24 mouse cellular contexts compared by ENCODE assay signal in the genomic region with DNA sequence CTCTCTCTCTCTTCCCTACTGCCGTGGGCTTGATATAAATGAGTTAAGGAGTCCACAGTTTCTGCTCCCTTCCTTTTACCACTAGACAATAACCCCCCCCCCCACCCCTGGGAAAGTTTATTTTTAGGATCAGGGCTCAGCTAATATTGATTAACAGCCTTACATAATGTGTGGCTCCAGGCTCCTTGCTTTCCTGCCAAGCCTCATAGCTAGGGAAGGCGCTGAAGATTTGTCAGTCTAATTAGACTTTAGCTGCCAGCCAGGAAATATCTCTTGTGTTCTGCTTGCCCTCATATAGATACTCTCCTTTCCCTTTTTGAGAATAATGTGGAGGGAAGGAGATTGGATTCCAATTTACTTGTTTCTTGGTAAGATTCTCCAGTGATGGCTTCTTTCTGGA.
DNase-seq lines count a peak whose midpoint lies in the region; ATAC-seq and TF ChIP-seq lines count a peak whose summit lies in the region.
"Had no signal": no experiment of that assay in that cellular context is flagged by ENCODE, and none has a peak within 500 bp of the region (broad histone marks: within the 10 kb centered on the region; RNA-seq: fewer than 3 reads in every experiment).

No protein-coding gene starts in this region.

- H3K36me3 ChIP-seq in midbrain, embryonic 14.5 days (ENCODE audit: control insufficient read depth, insufficient read depth, low read length) = no peaks in the 10 kb centered on the region
- H3K36me3 ChIP-seq in midbrain, postnatal 0 days (ENCODE audit: insufficient read depth, low read length) = no peaks in the 10 kb centered on the region
- H3K36me3 ChIP-seq: limb, embryonic 12.5 days; liver, embryonic 13.5 days; midbrain, embryonic 10.5 days; neural tube, embryonic 15.5 days; stomach, embryonic 15.5 days had no signal

- 71% methylated on average over 2 of the region's 2 CpGs for WGBS in midbrain, embryonic 14.5 days
- 61% methylated on average over 2 of the region's 2 CpGs for WGBS in midbrain, postnatal 0 days

- peak; percentile 52 for DNase-seq in cerebellum, adult 9-10 months
- DNase-seq in cerebellum, postnatal 36 days = no peak
- DNase-seq in heart, adult 8-10 months (ENCODE audit: low spot score) = peak; percentile 2
- DNase-seq in heart, adult 9 months (ENCODE audit: low spot score in 2 of 2) = no peak
- peak; percentile 20 for DNase-seq in midbrain, embryonic 14.5 days
- DNase-seq in midbrain, postnatal 0 days (ENCODE audit: low spot score) = no peak
- peak; percentile 12 for DNase-seq in telencephalon, adult 2 months (ENCODE audit: low read depth, low spot score)
- DNase-seq in adrenal gland, adult 2 months = no peak
- DNase-seq: adrenal gland, postnatal 36 days; gastrocnemius, postnatal 36 days; kidney, postnatal 25 days; liver, embryonic 13.5 days; right cerebral cortex, adult 18-20 months; thymus, adult 18-20 months; thymus, postnatal 36 days had no signal

- no peaks in the 10 kb centered on the region for H3K27me3 ChIP-seq in midbrain, embryonic 14.5 days (ENCODE audit: control insufficient read depth, insufficient read depth, low read length)
- no peaks in the 10 kb centered on the region for H3K27me3 ChIP-seq in midbrain, postnatal 0 days (ENCODE audit: insufficient read depth, low read length)
- H3K27me3 ChIP-seq: limb, embryonic 12.5 days; liver, embryonic 13.5 days; neural tube, embryonic 15.5 days; stomach, embryonic 15.5 days had no signal

- H3K9me3 ChIP-seq in midbrain, embryonic 14.5 days (ENCODE audit: control insufficient read depth, low read length) = no peaks in the 10 kb centered on the region
- no peaks in the 10 kb centered on the region for H3K9me3 ChIP-seq in midbrain, postnatal 0 days (ENCODE audit: low read length)
- H3K9me3 ChIP-seq: limb, embryonic 12.5 days; liver, embryonic 13.5 days; midbrain, embryonic 10.5 days; neural tube, embryonic 15.5 days; stomach, embryonic 15.5 days had no signal

- H3K9ac ChIP-seq in midbrain, embryonic 14.5 days (replicated peaks; ENCODE audit: low read length) = no peak overlapping the region
- H3K9ac ChIP-seq in midbrain, postnatal 0 days (replicated peaks; ENCODE audit: low read length, poor library complexity, severe bottlenecking) = no peak overlapping the region
- H3K9ac ChIP-seq: limb, embryonic 12.5 days; liver, embryonic 13.5 days; neural tube, embryonic 15.5 days; stomach, embryonic 15.5 days had no signal

- no peak overlapping the region for H3K27ac ChIP-seq in midbrain, embryonic 14.5 days (replicated peaks; ENCODE audit: low read depth, low read length)
- H3K27ac ChIP-seq in midbrain, postnatal 0 days (ENCODE audit: low read depth, low read length) = no peak overlapping the region
- H3K27ac ChIP-seq: layer of hippocampus, adult 2 months; limb, embryonic 12.5 days; liver, embryonic 13.5 days; macrophage; midbrain, embryonic 10.5 days; neural tube, embryonic 15.5 days; stomach, embryonic 15.5 days had no signal

- TF ChIP-seq CTCF in midbrain, postnatal 0 days (IDR thresholded peaks at IDR 0.05) = no peak

- H3K4me1 ChIP-seq in midbrain, embryonic 14.5 days (ENCODE audit: control insufficient read depth, insufficient read depth, low read length) = no peaks in the 10 kb centered on the region
- H3K4me1 ChIP-seq in midbrain, postnatal 0 days (ENCODE audit: insufficient read depth, low read length) = no peaks in the 10 kb centered on the region
- H3K4me1 ChIP-seq: limb, embryonic 12.5 days; liver, embryonic 13.5 days; midbrain, embryonic 10.5 days; stomach, embryonic 15.5 days had no signal

- H3K4me3 ChIP-seq in midbrain, embryonic 14.5 days (replicated peaks; ENCODE audit: low read depth, low read length) = no peak overlapping the region
- no peak overlapping the region for H3K4me3 ChIP-seq in midbrain, postnatal 0 days (ENCODE audit: low read depth, low read length)
- H3K4me3 ChIP-seq: layer of hippocampus, adult 2 months; limb, embryonic 12.5 days; liver, embryonic 13.5 days; midbrain, embryonic 10.5 days; neural tube, embryonic 15.5 days; stomach, embryonic 15.5 days had no signal

- H3K4me2 ChIP-seq in midbrain, embryonic 14.5 days (ENCODE audit: low read length) = no peak overlapping the region
- H3K4me2 ChIP-seq in midbrain, postnatal 0 days (ENCODE audit: low read depth, low read length, poor library complexity, severe bottlenecking) = no peak overlapping the region
- H3K4me2 ChIP-seq: heart, embryonic 11.5 days; limb, embryonic 12.5 days; liver, embryonic 13.5 days; neural tube, embryonic 15.5 days; stomach, embryonic 15.5 days had no signal

- ATAC-seq in midbrain, embryonic 14.5 days (ENCODE audit: low FRiP score, low TSS enrichment) = no peak
- no peak for ATAC-seq in midbrain, postnatal 0 days (ENCODE audit: low FRiP score)
- ATAC-seq: hindbrain, embryonic 16.5 days; intestine, embryonic 16.5 days had no signal

Comparison
In these comparisons a context has a peak if more than half of its experiments do, and no peak if none do; other contexts are left out.
1. DNase-seq: peak in cerebellum, adult 9-10 months (single experiment), heart, adult 8-10 months (single experiment), midbrain, embryonic 14.5 days (single experiment) and telencephalon, adult 2 months (single experiment); none in cerebellum, postnatal 36 days (0 of 2), heart, adult 9 months (0 of 2), midbrain, postnatal 0 days (single experiment) and adrenal gland, adult 2 months (single experiment).